Mouse (Mus musculus) heart, embryonic 13.5 days (tissue): ENCODE results near the gene Grk3. TPM values are rescaled to one million over a fixed set of nuclear protein-coding genes. Genes with fewer than 3 reads are reported as not detected.

Experiments
- ATAC-seq: fragments of 200-750 bp; cut with Nextera tagmentation; 2 replicates; pipeline ENCODE4 v1.8.0; 2017; ENCODE audit warnings: moderate TSS enrichment; ENCODE audit not compliant: insufficient number of reproducible peaks, low FRiP score, low TSS enrichment; ENCODE audit errors: extremely low read depth
- H3K27ac ChIP-seq: fragments of 300-500 bp; sonication (generic); replicated peaks from 2 replicates; pipeline ENCODE4 v1.5.1; 2015; ENCODE audit warnings: moderate library complexity, mild to moderate bottlenecking, inconsistent platforms
- H3K27me3 ChIP-seq: fragments of 300-500 bp; sonication (generic); replicated peaks from 2 replicates; pipeline ENCODE4 v1.6.1; 2015; ENCODE audit warnings: mild to moderate bottlenecking, inconsistent platforms
- H3K36me3 ChIP-seq: fragments of 300-500 bp; sonication (generic); 2 replicates; pipeline ENCODE4 v1.6.1; 2015; ENCODE audit warnings: mild to moderate bottlenecking, inconsistent platforms
- H3K4me1 ChIP-seq: fragments of 300-500 bp; sonication (generic); 2 replicates; pipeline ENCODE4 v1.6.1; 2015; ENCODE audit warnings: inconsistent platforms
- H3K4me2 ChIP-seq: fragments of 300-500 bp; sonication (generic); 2 replicates; pipeline ENCODE4 v1.6.1; 2015; ENCODE audit warnings: inconsistent platforms, mild to moderate bottlenecking, moderate library complexity
- H3K4me3 ChIP-seq: fragments of 300-500 bp; sonication (generic); 2 replicates; pipeline ENCODE4 v1.5.1; 2015; ENCODE audit warnings: moderate library complexity, mild to moderate bottlenecking, inconsistent platforms
- H3K9ac ChIP-seq: fragments of 300-500 bp; sonication (generic); 2 replicates; pipeline ENCODE4 v1.6.1; 2015; ENCODE audit warnings: inconsistent platforms, mild to moderate bottlenecking, moderate library complexity
- H3K9me3 ChIP-seq: fragments of 300-500 bp; sonication (generic); 2 replicates; pipeline ENCODE4 v1.6.1; 2016; ENCODE audit warnings: inconsistent platforms
- WGBS: fragments of 180-500 bp; shearing (Covaris S2); methylation state at CpG from one replicate; pipeline ENCODE4 v1.1.7; 2015; ENCODE audit warnings: mixed read lengths; 5-methylcytosine and 5-hydroxymethylcytosine counted together
- polyA plus RNA-seq: library from polyadenylated mRNA; unstranded; fragments of >200 nt; fragmentation: Nextera tagmentation; extraction: Ambion mirVana; gene quantifications from 2 replicates; pipeline ENCODE4 v1.2.1, GENCODE M21; 2015

The Grk3 gene
- polyA plus RNA-seq, result 12.3 TPM in 2 replicates

- Histone ChIP-seq H3K9ac (peak within 1 kb of the TSS; percentile 87), H3K36me3 (no peaks in the 10 kb centered on the region), H3K4me2 (peak within 1 kb of the TSS; percentile 84), H3K9me3 (no peaks in the 10 kb centered on the region), H3K27me3 (no peaks in the 10 kb centered on the region), H3K4me3 (peak within 1 kb of the TSS; percentile 71), H3K27ac (peak within 1 kb of the TSS; percentile 66), H3K4me1 (peaks cover 42% of the 10 kb centered on the region)
- ATAC-seq, result peak; percentile 70
- 4% methylated on average over 26 of the region's 52 CpGs for WGBS
These were observed at the start of gene Grk3 for GRCm38 (mm10) chr5:113015236-113016061. Grk3 (minus strand) TSS chr5:113015791.

GRCm38 (mm10) chr5:113054308-113054707, 38.7 kb upstream of the Grk3 start:
- ATAC-seq, result no peak
- 5% methylated on average over 16 of the region's 16 CpGs for WGBS

GRCm38 (mm10) chr5:113050581-113051185, 35.1 kb upstream of the Grk3 start:
- 62% methylated on average over 7 of the region's 7 CpGs for WGBS
- H3K36me3 ChIP-seq, result no peaks in the 10 kb centered on the region
- no peak for ATAC-seq
- H3K9me3 ChIP-seq, result no peaks in the 10 kb centered on the region
- no peak overlapping the region for H3K9ac ChIP-seq
- H3K4me2 ChIP-seq, result no peak overlapping the region
- peaks cover 21% of the 10 kb centered on the region; the same call in 1 of the 2 replicates for H3K27me3 ChIP-seq
- H3K4me1 ChIP-seq, result peaks cover 2% of the 10 kb centered on the region; the same call in 1 of the 2 replicates
- H3K4me3 ChIP-seq, result no peak overlapping the region
- no peak overlapping the region for H3K27ac ChIP-seq

More at GRCm38 (mm10) chr5:113054308-113054707, 38.7 kb upstream of the Grk3 start:
- Histone ChIP-seq H3K9me3 (no peaks in the 10 kb centered on the region), H3K27me3 (peaks cover 40% of the 10 kb centered on the region), H3K4me1 (peaks cover 2% of the 10 kb centered on the region; the same call in 1 of the 2 replicates), H3K9ac (no peak overlapping the region), H3K4me2 (no peak overlapping the region), H3K27ac (no peak overlapping the region), H3K4me3 (no peak overlapping the region), H3K36me3 (no peaks in the 10 kb centered on the region)

- no peak for ATAC-seq
- no peak overlapping the region for H3K27ac ChIP-seq
- H3K4me2 ChIP-seq, result no peak overlapping the region
- H3K27me3 ChIP-seq, result peaks cover 13% of the 10 kb centered on the region; the same call in 1 of the 2 replicates
- peaks cover 2% of the 10 kb centered on the region; the same call in 1 of the 2 replicates for H3K4me1 ChIP-seq
- no peaks in the 10 kb centered on the region for H3K36me3 ChIP-seq
- no peak overlapping the region for H3K4me3 ChIP-seq
- no peak overlapping the region for H3K9ac ChIP-seq
- no peaks in the 10 kb centered on the region for H3K9me3 ChIP-seq
These were observed 34.3 kb upstream of the Grk3 start for GRCm38 (mm10) chr5:113049876-113050275.

GRCm38 (mm10) chr5:113045511-113046273, 30.1 kb upstream of the Grk3 start:
- ATAC-seq, result no peak
- H3K9ac ChIP-seq, result no peak overlapping the region
- 81% methylated on average over 10 of the region's 10 CpGs for WGBS

GRCm38 (mm10) chr5:113043531-113043930, 27.9 kb upstream of the Grk3 start:
- Histone ChIP-seq H3K4me2 (no peak overlapping the region), H3K27ac (0 out of 2 replicates have a peak overlapping the region, but pooled peaks have one; percentile 24), H3K27me3 (no peaks in the 10 kb centered on the region), H3K9me3 (no peaks in the 10 kb centered on the region), H3K4me1 (peaks cover 35% of the 10 kb centered on the region), H3K36me3 (no peaks in the 10 kb centered on the region), H3K9ac (no peak overlapping the region), H3K4me3 (no peak overlapping the region)
- WGBS, result 74% methylated on average over 8 of the region's 8 CpGs
- ATAC-seq, result no peak

More at GRCm38 (mm10) chr5:113045511-113046273, 30.1 kb upstream of the Grk3 start:
- H3K27me3 ChIP-seq, result no peaks in the 10 kb centered on the region
- no peak overlapping the region for H3K27ac ChIP-seq
- no peak overlapping the region for H3K4me2 ChIP-seq
- H3K4me3 ChIP-seq, result no peak overlapping the region
- no peaks in the 10 kb centered on the region for H3K9me3 ChIP-seq
- H3K36me3 ChIP-seq, result no peaks in the 10 kb centered on the region
- H3K4me1 ChIP-seq, result peaks cover 30% of the 10 kb centered on the region

GRCm38 (mm10) chr5:113041567-113042071, 26.0 kb upstream of the Grk3 start:
- H3K27ac ChIP-seq, result peak overlapping the region; percentile 33
- ATAC-seq, result no peak

GRCm38 (mm10) chr5:113040776-113041175, 25.2 kb upstream of the Grk3 start:
- Histone ChIP-seq H3K9me3 (no peaks in the 10 kb centered on the region), H3K27ac (peak overlapping the region; percentile 33), H3K4me1 (peaks cover 40% of the 10 kb centered on the region), H3K27me3 (no peaks in the 10 kb centered on the region), H3K9ac (peak overlapping the region; percentile 50), H3K36me3 (no peaks in the 10 kb centered on the region), H3K4me2 (no peak overlapping the region), H3K4me3 (no peak overlapping the region)
- no peak for ATAC-seq
- 24% methylated on average over 6 of the region's 6 CpGs for WGBS

More at GRCm38 (mm10) chr5:113041567-113042071, 26.0 kb upstream of the Grk3 start:
- H3K4me1 ChIP-seq, result peaks cover 35% of the 10 kb centered on the region
- H3K36me3 ChIP-seq, result no peaks in the 10 kb centered on the region
- no peak overlapping the region for H3K4me3 ChIP-seq
- H3K4me2 ChIP-seq, result no peak overlapping the region
- H3K9ac ChIP-seq, result 0 out of 2 replicates have a peak overlapping the region, but pooled peaks have one; percentile 50
- whole genome bisulfite sequencing, result 12% methylated on average over 5 of the region's 5 CpGs
- H3K27me3 ChIP-seq, result no peaks in the 10 kb centered on the region
- no peaks in the 10 kb centered on the region for H3K9me3 ChIP-seq

- no peak overlapping the region for H3K4me3 ChIP-seq
- no peaks in the 10 kb centered on the region for H3K9me3 ChIP-seq
- no peak overlapping the region for H3K4me2 ChIP-seq
- H3K27ac ChIP-seq, result no peak overlapping the region
- 87% methylated on average over 6 of the region's 6 CpGs for WGBS
- peaks cover 57% of the 10 kb centered on the region for H3K4me1 ChIP-seq
- no peak for ATAC-seq
- H3K9ac ChIP-seq, result no peak overlapping the region
- H3K27me3 ChIP-seq, result no peaks in the 10 kb centered on the region
- no peaks in the 10 kb centered on the region for H3K36me3 ChIP-seq
These were observed 23.0 kb upstream of the Grk3 start for GRCm38 (mm10) chr5:113038601-113039000.

- H3K4me2 ChIP-seq, result peak overlapping the region; percentile 2; the same call in 1 of the 2 replicates
- no peak for ATAC-seq
- WGBS, result 59% methylated on average over 10 of the region's 10 CpGs
These were observed 19.8 kb upstream of the Grk3 start for GRCm38 (mm10) chr5:113035094-113036047.

More at GRCm38 (mm10) chr5:113035094-113036047, 19.8 kb upstream of the Grk3 start:
- Histone ChIP-seq H3K27ac (peak overlapping the region; percentile 22; the same call in 1 of the 2 replicates), H3K4me3 (no peak overlapping the region), H3K27me3 (peaks cover 9% of the 10 kb centered on the region), H3K4me1 (peaks cover 25% of the 10 kb centered on the region), H3K9me3 (no peaks in the 10 kb centered on the region), H3K36me3 (no peaks in the 10 kb centered on the region), H3K9ac (no peak overlapping the region)
